Mouse (Mus musculus) layer of hippocampus, adult 8-10 months (tissue): ENCODE results near the gene Kansl1. TPM values are rescaled to one million over a fixed set of nuclear protein-coding genes. Genes with fewer than 3 reads are reported as not detected.

Experiments
- DNase-seq, 2 experiments: peaks; one replicate each; pipeline ENCODE4 v3.0.0; 2022; ENCODE audit warnings: low spot score in 2 of 2
- total RNA-seq, 4 experiments: library from RNA; stranded (reverse); gene quantifications; 2 replicates each; pipeline ENCODE4 v1.2.4; 2022

Gene Kansl1
- total RNA-seq, 4 experiments from 2014 or later: 65.0 to 79.8 (median 71.3) TPM

GRCm38 (mm10) chr11:104363823-104364600, 104.6 kb downstream of the Kansl1 start:
- DNase-seq: no peak

- DNase-seq: no peak
Measured at GRCm38 (mm10) chr11:104362704-104363103, 106.0 kb downstream of the Kansl1 start.

GRCm38 (mm10) chr11:104361790-104362189, 106.9 kb downstream of the Kansl1 start:
- no peak for DNase-seq

- no peak for DNase-seq
Measured at GRCm38 (mm10) chr11:104346931-104347330, 121.7 kb downstream of the Kansl1 start.

GRCm38 (mm10) chr11:104334946-104335345, 133.7 kb downstream of the Kansl1 start:
- DNase-seq: no peak

- DNase-seq: no peak
Measured at GRCm38 (mm10) chr11:104334115-104334514, 134.5 kb downstream of the Kansl1 start.

- DNase-seq: no peak
Measured at GRCm38 (mm10) chr11:104332105-104332504, 136.6 kb downstream of the Kansl1 start.

GRCm38 (mm10) chr11:104331208-104331607, 137.5 kb downstream of the Kansl1 start:
- DNase-seq: no peak

- DNase-seq: no peak
Measured at GRCm38 (mm10) chr11:104330151-104330550, 138.5 kb downstream of the Kansl1 start.

- DNase-seq: no peak
Measured at GRCm38 (mm10) chr11:104329185-104329926, 139.3 kb downstream of the Kansl1 start.

- no peak for DNase-seq
Measured at GRCm38 (mm10) chr11:104327946-104328345, 140.7 kb downstream of the Kansl1 start.

GRCm38 (mm10) chr11:104327462-104327861, 141.2 kb downstream of the Kansl1 start:
- no peak for DNase-seq

- no peak for DNase-seq
Measured at GRCm38 (mm10) chr11:104322142-104322541, 146.5 kb downstream of the Kansl1 start.

GRCm38 (mm10) chr11:104320511-104320910, 148.2 kb downstream of the Kansl1 start:
- DNase-seq: no peak

GRCm38 (mm10) chr11:104318940-104319781, 149.5 kb downstream of the Kansl1 start:
- no peak for DNase-seq

- DNase-seq: no peak
Measured at GRCm38 (mm10) chr11:104317631-104318030, 151.0 kb downstream of the Kansl1 start.

- DNase-seq: no peak
Measured at GRCm38 (mm10) chr11:104316685-104317400, 151.8 kb downstream of the Kansl1 start.

GRCm38 (mm10) chr11:104315703-104316102, 153.0 kb downstream of the Kansl1 start:
- peak in 1 of 2 experiments; percentile 67 for DNase-seq

GRCm38 (mm10) chr11:104311643-104312042, 157.0 kb downstream of the Kansl1 start:
- no peak for DNase-seq

- DNase-seq: no peak
Measured at GRCm38 (mm10) chr11:104310226-104310887, 158.3 kb downstream of the Kansl1 start.
